Comparison of ENCODE assay signal across 14 mouse cellular contexts in the genomic region with DNA sequence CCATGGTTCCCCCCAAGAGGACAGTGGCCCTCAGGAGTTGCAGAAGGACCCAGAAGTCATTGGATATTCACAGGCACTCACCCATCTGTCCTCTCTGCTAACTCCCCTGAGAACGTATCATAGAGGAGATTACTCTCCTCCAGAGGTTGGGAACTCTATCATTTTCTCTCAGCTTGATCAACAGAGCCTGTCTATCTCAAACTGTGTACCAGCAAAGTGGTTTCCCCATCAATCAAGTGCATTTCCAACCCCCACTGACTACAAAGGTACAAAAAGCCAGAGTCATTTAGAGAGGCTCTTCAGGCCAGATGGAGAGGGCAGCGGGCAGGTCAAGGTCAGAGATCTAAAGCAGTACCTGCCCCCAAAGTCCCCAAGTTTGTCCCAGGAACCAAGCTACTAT. TPM values are rescaled to one million over a fixed set of nuclear protein-coding genes. Genes with fewer than 3 reads are reported as not detected.
"Had no signal": no experiment of that assay in that cellular context is flagged by ENCODE, and none has a peak within 500 bp of the region (broad histone marks: within the 10 kb centered on the region; RNA-seq: fewer than 3 reads in every experiment).

No protein-coding gene starts in this region.

- DNase-seq: kidney, postnatal 4 days; left cerebral cortex, postnatal 4 days; lung, adult 2 months; lung, postnatal 14 days; lung, postnatal 4 days; midbrain, embryonic 14.5 days; thymus, adult 18-20 months; thymus, postnatal 36 days had no signal

- H3K4me1 ChIP-seq: limb, embryonic 12.5 days; limb, embryonic 15.5 days had no signal

- H3K9ac ChIP-seq: kidney, embryonic 15.5 days; limb, embryonic 12.5 days; limb, embryonic 15.5 days; liver, embryonic 15.5 days had no signal

- H3K9me3 ChIP-seq: kidney, embryonic 15.5 days; limb, embryonic 15.5 days; liver, embryonic 15.5 days had no signal

- H3K27ac ChIP-seq: kidney, embryonic 15.5 days; limb, embryonic 12.5 days; limb, embryonic 15.5 days; liver, embryonic 15.5 days had no signal

- H3K4me3 ChIP-seq: kidney, embryonic 15.5 days; limb, embryonic 12.5 days; limb, embryonic 15.5 days; liver, embryonic 15.5 days had no signal

- H3K36me3 ChIP-seq: kidney, embryonic 15.5 days; limb, embryonic 12.5 days; limb, embryonic 15.5 days; liver, embryonic 15.5 days had no signal

- H3K4me2 ChIP-seq: kidney, embryonic 15.5 days; limb, embryonic 12.5 days; limb, embryonic 15.5 days; liver, embryonic 15.5 days; midbrain, embryonic 11.5 days had no signal

- H3K27me3 ChIP-seq: kidney, embryonic 15.5 days; limb, embryonic 12.5 days; limb, embryonic 15.5 days; liver, embryonic 15.5 days had no signal

RNA-seq across cellular contexts. Expression of a gene that starts 32.0 kb away (rescaled TPM):
- total RNA-seq: megakaryocyte-erythroid progenitor cell, adult 5-6 weeks had no signal
